Mouse (Mus musculus): ENCODE results near the gene Ranbp10.
"Not testable (repeated sequence)": the region's sequence is repeated elsewhere in the genome, so short reads cannot be mapped to it uniquely, and the experiment has no call there.

The Ranbp10 gene

GRCm38 (mm10) chr8:105833740-105834139, 6.6 kb upstream of the Ranbp10 start:
- DNase-seq: not testable (repeated sequence)

GRCm38 (mm10) chr8:105826379-105826778, 771 bp downstream of the Ranbp10 start:
- no peak for DNase-seq

- DNase-seq: no peak
Measured at GRCm38 (mm10) chr8:105825506-105825905, 1.6 kb downstream of the Ranbp10 start.

GRCm38 (mm10) chr8:105820925-105821324, 6.2 kb downstream of the Ranbp10 start:
- no peak for DNase-seq

- no peak for DNase-seq
Measured at GRCm38 (mm10) chr8:105819659-105820058, 7.5 kb downstream of the Ranbp10 start.

- DNase-seq: no peak
Measured at GRCm38 (mm10) chr8:105813241-105813640, 13.9 kb downstream of the Ranbp10 start.

GRCm38 (mm10) chr8:105812511-105812910, 14.6 kb downstream of the Ranbp10 start:
- no peak for DNase-seq

GRCm38 (mm10) chr8:105811543-105811942, 15.6 kb downstream of the Ranbp10 start:
- DNase-seq: no peak

- DNase-seq: no peak
Measured at GRCm38 (mm10) chr8:105811061-105811460, 16.1 kb downstream of the Ranbp10 start.

- no peak for DNase-seq
Measured at GRCm38 (mm10) chr8:105810245-105810786, 16.8 kb downstream of the Ranbp10 start.

- no peak for DNase-seq
Measured at GRCm38 (mm10) chr8:105808480-105808879, 18.7 kb downstream of the Ranbp10 start.

- no peak for DNase-seq
Measured at GRCm38 (mm10) chr8:105807766-105808165, 19.4 kb downstream of the Ranbp10 start.

GRCm38 (mm10) chr8:105805964-105806363, 21.2 kb downstream of the Ranbp10 start:
- no peak for DNase-seq

GRCm38 (mm10) chr8:105805346-105805745, 21.8 kb downstream of the Ranbp10 start:
- no peak for DNase-seq

- DNase-seq: no peak
Measured at GRCm38 (mm10) chr8:105804797-105805196, 22.4 kb downstream of the Ranbp10 start.

- no peak for DNase-seq
Measured at GRCm38 (mm10) chr8:105801153-105801904, 25.8 kb downstream of the Ranbp10 start.

GRCm38 (mm10) chr8:105799091-105799812, 27.9 kb downstream of the Ranbp10 start:
- peak; percentile 10 for DNase-seq

GRCm38 (mm10) chr8:105798408-105798807, 28.7 kb downstream of the Ranbp10 start:
- DNase-seq: no peak

GRCm38 (mm10) chr8:105795785-105796184, 31.4 kb downstream of the Ranbp10 start:
- DNase-seq: no peak

- no peak for DNase-seq
Measured at GRCm38 (mm10) chr8:105794009-105794598, 33.0 kb downstream of the Ranbp10 start.

- no peak for DNase-seq
Measured at GRCm38 (mm10) chr8:105793331-105793730, 33.8 kb downstream of the Ranbp10 start.

- no peak for DNase-seq
Measured at GRCm38 (mm10) chr8:105789626-105790025, 37.5 kb downstream of the Ranbp10 start.

GRCm38 (mm10) chr8:105788927-105789326, 38.2 kb downstream of the Ranbp10 start:
- DNase-seq: no peak

- DNase-seq: peak; percentile 58
Measured at GRCm38 (mm10) chr8:105788241-105788640, 38.9 kb downstream of the Ranbp10 start.
